Mouse (Mus musculus): ENCODE results near the gene Tiam2.
A peak's percentile ranks its signal among the peaks of the same experiment; 100 is the strongest.

GRCm38 (mm10) chr17:3288341-3288740 is 38.0 kb upstream of the Tiam2 start:
- peak; percentile 67 for TF ChIP-seq CTCF (IDR thresholded peaks at IDR 0.05; ENCODE audit: insufficient read depth, low read length)
- TF ChIP-seq POLR2A (IDR thresholded peaks at IDR 0.05; ENCODE audit: borderline replicate concordance, extremely low read depth, low read depth, low read length): no peak
